Mouse (Mus musculus): ENCODE data around the gene Clcn1.

GRCm38 (mm10) chr6:42318293-42318692 is 31.8 kb downstream of the Clcn1 start:
- TF ChIP-seq HCFC1 (IDR thresholded peaks at IDR 0.05; ENCODE audit: borderline replicate concordance, insufficient read depth, low read length) (no peak), CHD2 (IDR thresholded peaks at IDR 0.05; ENCODE audit: low read depth, low read length) (no peak), ZC3H11A (IDR thresholded peaks at IDR 0.05; ENCODE audit: borderline replicate concordance, low read depth, low read length) (no peak), MAFK (IDR thresholded peaks at IDR 0.05; ENCODE audit: insufficient read depth, low read depth, low read length) (no peak)

All from ES-E14 (cell line).